Mouse (Mus musculus) liver, embryonic 12.5 days (tissue): ENCODE results near the gene Rgl2. TPM values are rescaled to one million over a fixed set of nuclear protein-coding genes. Genes with fewer than 3 reads are reported as not detected.

Experiments used
- ATAC-seq: fragments of 200-750 bp; cut with Nextera tagmentation; 2 replicates; pipeline ENCODE4 v1.8.0; 2017; ENCODE audit warnings: moderate number of reproducible peaks, mild to moderate bottlenecking, moderate library complexity
- H3K27ac ChIP-seq: fragments of 300-500 bp; sonication (generic); 2 replicates; pipeline ENCODE4 v1.5.1; 2016; ENCODE audit warnings: mild to moderate bottlenecking
- H3K27me3 ChIP-seq: fragments of 300-500 bp; sonication (generic); replicated peaks from 2 replicates; pipeline ENCODE4 v1.6.1; 2016; ENCODE audit warnings: mild to moderate bottlenecking, moderate library complexity
- H3K36me3 ChIP-seq: fragments of 300-500 bp; sonication (generic); 2 replicates; pipeline ENCODE4 v1.6.1; 2016; ENCODE audit warnings: mild to moderate bottlenecking, moderate library complexity
- H3K4me1 ChIP-seq: fragments of 300-500 bp; sonication (generic); 2 replicates; pipeline ENCODE4 v1.6.1; 2016
- H3K4me2 ChIP-seq: fragments of 300-500 bp; sonication (generic); 2 replicates; pipeline ENCODE4 v1.6.1; 2016; ENCODE audit warnings: mild to moderate bottlenecking, moderate library complexity
- H3K4me3 ChIP-seq: fragments of 300-500 bp; sonication (generic); 2 replicates; pipeline ENCODE4 v1.5.1; 2016; ENCODE audit warnings: mild to moderate bottlenecking, moderate library complexity
- H3K9ac ChIP-seq: fragments of 300-500 bp; sonication (generic); 2 replicates; pipeline ENCODE4 v1.6.1; 2016; ENCODE audit warnings: mild to moderate bottlenecking, moderate library complexity
- H3K9me3 ChIP-seq: fragments of 300-500 bp; sonication (generic); replicated peaks from 2 replicates; pipeline ENCODE4 v1.6.1; 2016; ENCODE audit warnings: mild to moderate bottlenecking, moderate library complexity
- WGBS: fragments of 180-500 bp; shearing (Covaris S2); methylation state at CpG from one replicate; pipeline ENCODE4 v1.1.7; 2016; ENCODE audit not compliant: insufficient replicate concordance; 5-methylcytosine and 5-hydroxymethylcytosine counted together
- polyA plus RNA-seq: library from polyadenylated mRNA; unstranded; fragments of >200 nt; fragmentation: Nextera tagmentation; extraction: Ambion mirVana; gene quantifications from 2 replicates; pipeline ENCODE4 v1.2.1, GENCODE M21; 2016

The Rgl2 gene
- polyA plus RNA-seq, 1 experiment from 2014 or later, result 17.3 TPM

DNA sequence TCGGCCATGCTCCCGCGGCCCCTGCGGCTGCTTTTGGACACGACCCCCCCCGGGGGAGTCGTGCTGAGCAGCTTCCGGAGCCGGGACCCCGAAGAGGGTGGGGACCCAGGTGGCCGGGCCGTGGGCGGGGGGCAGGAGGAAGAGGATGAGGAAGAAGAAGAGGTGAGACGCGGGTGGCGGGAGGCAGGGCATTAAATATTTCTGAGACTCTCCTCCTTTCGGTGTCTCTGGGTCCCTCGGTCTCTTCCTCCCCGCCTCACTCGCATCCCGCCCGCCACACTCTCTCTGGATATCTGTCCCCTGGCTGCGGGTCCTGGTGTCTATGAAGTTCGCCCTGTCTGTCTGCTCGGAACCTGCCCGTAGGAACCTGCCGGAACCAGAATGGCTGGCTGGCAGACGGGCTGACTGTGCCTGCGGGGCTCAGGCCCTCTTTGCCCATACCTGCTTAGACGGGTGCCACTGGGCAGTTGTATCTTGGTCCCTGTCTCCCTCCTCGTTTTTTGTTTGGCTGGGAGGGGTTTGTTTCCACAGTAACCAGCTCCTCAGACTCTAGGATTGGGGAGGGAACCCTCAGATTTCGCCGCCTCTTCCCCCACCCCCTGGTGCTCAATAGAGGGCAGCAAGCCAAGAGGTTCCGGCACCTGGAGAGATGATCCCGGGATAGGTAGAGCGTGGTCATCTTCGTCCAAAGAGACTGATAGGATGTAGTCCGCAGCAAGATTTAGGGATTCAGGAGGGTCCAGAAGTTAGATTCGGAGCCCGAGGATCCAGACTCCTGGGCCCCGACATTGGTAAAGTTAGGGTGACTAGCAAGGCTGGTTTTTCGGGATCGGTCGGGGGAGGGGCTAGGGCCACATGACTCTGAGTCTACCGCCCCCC is 1.2 kb downstream of the Rgl2 start:
- H3K4me1 ChIP-seq, result peaks cover 57% of the 10 kb centered on the region
- peak overlapping the region; percentile 96 for H3K27ac ChIP-seq
- peak; percentile 19; the same call in 1 of the 2 replicates for ATAC-seq
- peaks cover 60% of the 10 kb centered on the region for H3K36me3 ChIP-seq
- peak overlapping the region; percentile 100 for H3K4me2 ChIP-seq
- under 1% methylated on average over 45 of the region's 45 CpGs for WGBS
- no peaks in the 10 kb centered on the region for H3K9me3 ChIP-seq
- peak overlapping the region; percentile 92 for H3K4me3 ChIP-seq
- H3K9ac ChIP-seq, result peak overlapping the region; percentile 96
- H3K27me3 ChIP-seq, result no peaks in the 10 kb centered on the region

DNA sequence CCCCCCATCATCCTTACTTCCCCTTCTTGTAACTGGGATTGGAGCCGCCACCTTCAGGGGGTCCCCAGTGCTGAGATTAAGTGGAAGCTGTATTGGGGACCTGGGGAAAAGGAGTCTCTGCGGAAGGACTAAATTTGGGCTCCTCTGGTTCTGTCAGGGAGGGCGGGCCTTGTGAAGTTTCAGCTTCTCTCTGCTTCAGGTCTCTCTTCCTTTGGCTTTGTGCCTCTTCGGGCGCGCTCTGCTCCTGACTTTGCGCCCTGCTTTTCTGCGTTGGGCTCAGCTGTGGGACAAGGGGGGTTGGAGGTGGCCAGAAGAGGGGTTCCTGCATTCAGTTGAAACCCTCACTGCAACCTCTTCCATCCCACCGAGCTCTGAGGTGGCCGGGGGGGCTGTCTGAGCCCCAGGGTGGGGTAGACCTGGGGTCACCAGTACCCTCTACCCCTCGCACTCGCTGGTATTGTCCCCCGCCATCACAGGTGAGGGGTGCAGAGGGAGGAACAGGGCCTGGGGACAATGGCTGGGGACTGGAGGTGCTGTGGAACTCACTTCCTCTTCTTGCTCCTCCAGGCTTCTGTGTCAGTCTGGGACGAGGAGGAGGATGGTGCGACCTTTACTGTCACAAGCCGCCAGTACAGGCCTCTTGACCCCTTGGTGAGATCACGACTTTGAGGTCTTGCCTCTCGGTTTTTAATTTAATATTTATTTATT is 2.0 kb downstream of the Rgl2 start:
- Histone ChIP-seq H3K27ac (peak overlapping the region; percentile 67), H3K36me3 (peaks cover 59% of the 10 kb centered on the region), H3K4me1 (peaks cover 52% of the 10 kb centered on the region), H3K9me3 (no peaks in the 10 kb centered on the region), H3K4me3 (peak overlapping the region; percentile 92), H3K4me2 (peak overlapping the region; percentile 100), H3K9ac (peak overlapping the region; percentile 96), H3K27me3 (no peaks in the 10 kb centered on the region)
- WGBS, result 38% methylated on average over 18 of the region's 18 CpGs
- no peak for ATAC-seq

DNA sequence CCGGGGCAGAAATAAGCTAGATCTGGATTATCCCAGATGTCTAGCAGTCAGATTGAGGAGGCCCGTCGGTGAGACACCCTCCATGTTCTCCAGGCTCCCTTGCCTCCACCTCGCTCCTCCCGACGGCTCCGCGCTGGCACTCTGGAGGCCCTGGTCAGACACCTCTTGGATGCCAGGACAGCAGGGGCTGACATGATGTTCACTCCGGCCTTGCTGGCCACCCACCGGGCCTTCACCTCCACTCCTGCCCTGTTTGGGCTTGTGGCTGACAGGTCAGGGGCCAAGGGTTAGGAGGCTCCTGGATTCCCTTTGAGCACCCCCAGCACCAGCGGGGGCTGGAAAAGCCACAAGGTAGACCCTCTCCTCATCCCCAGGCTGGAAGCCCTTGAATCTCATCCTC is 2.6 kb downstream of the Rgl2 start:
- Histone ChIP-seq H3K4me2 (no peak overlapping the region), H3K36me3 (peaks cover 57% of the 10 kb centered on the region)
- WGBS, result 91% methylated on average over 11 of the region's 11 CpGs

DNA sequence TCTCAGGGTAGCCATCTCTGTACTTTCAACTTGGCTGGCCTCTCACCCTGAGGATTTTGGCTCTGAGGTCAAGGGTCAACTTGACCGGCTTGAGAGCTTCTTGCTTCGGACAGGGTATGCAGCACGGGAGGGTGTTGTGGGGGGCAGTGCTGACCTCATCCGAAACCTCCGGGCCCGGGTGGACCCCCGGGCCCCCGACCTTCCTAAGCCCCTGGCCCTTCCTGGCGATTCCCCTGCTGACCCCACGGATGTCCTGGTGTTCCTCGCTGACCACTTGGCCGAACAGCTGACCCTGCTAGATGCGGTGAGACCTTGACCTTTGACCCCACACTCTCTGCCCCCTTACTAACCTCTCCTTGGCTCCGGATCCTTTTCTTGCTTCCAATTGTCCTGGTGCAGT is 3.1 kb downstream of the Rgl2 start:
- peaks cover 58% of the 10 kb centered on the region for H3K36me3 ChIP-seq
- no peak overlapping the region for H3K9ac ChIP-seq
- H3K9me3 ChIP-seq, result no peaks in the 10 kb centered on the region
- peaks cover 49% of the 10 kb centered on the region for H3K4me1 ChIP-seq
- H3K27ac ChIP-seq, result no peak overlapping the region
- WGBS, result 85% methylated on average over 14 of the region's 14 CpGs
- no peak overlapping the region for H3K4me3 ChIP-seq
- no peak overlapping the region for H3K4me2 ChIP-seq
- H3K27me3 ChIP-seq, result no peaks in the 10 kb centered on the region
- no peak for ATAC-seq

More for the DNA sequence above, 2.6 kb downstream of the Rgl2 start:
- Histone ChIP-seq H3K27ac (no peak overlapping the region), H3K27me3 (no peaks in the 10 kb centered on the region), H3K4me3 (no peak overlapping the region), H3K4me1 (peaks cover 49% of the 10 kb centered on the region), H3K9ac (no peak overlapping the region), H3K9me3 (no peaks in the 10 kb centered on the region)
- no peak for ATAC-seq

DNA sequence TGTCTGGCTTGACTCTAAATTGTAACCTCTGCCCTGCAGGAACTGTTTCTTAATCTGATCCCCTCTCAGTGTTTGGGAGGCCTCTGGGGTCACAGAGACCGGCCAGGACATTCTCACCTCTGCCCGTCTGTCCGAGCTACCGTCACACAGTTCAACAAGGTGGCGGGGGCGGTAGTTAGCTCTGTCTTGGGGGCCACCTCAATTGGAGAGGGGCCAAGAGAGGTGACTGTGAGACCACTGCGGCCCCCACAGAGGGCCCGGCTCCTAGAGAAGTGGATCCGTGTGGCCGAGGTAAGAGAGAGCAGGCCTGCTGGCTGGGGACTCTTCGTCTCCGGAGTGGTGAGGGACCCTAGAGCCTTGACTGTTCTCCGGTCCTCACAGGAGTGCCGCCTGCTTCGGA is 3.6 kb downstream of the Rgl2 start:
- no peaks in the 10 kb centered on the region for H3K9me3 ChIP-seq
- peaks cover 44% of the 10 kb centered on the region for H3K4me1 ChIP-seq
- no peak for ATAC-seq
- H3K4me2 ChIP-seq, result no peak overlapping the region
- 85% methylated on average over 15 of the region's 15 CpGs for WGBS
- peaks cover 57% of the 10 kb centered on the region for H3K36me3 ChIP-seq
- no peak overlapping the region for H3K4me3 ChIP-seq
- no peak overlapping the region for H3K27ac ChIP-seq
- no peak overlapping the region for H3K9ac ChIP-seq
- H3K27me3 ChIP-seq, result no peaks in the 10 kb centered on the region

DNA sequence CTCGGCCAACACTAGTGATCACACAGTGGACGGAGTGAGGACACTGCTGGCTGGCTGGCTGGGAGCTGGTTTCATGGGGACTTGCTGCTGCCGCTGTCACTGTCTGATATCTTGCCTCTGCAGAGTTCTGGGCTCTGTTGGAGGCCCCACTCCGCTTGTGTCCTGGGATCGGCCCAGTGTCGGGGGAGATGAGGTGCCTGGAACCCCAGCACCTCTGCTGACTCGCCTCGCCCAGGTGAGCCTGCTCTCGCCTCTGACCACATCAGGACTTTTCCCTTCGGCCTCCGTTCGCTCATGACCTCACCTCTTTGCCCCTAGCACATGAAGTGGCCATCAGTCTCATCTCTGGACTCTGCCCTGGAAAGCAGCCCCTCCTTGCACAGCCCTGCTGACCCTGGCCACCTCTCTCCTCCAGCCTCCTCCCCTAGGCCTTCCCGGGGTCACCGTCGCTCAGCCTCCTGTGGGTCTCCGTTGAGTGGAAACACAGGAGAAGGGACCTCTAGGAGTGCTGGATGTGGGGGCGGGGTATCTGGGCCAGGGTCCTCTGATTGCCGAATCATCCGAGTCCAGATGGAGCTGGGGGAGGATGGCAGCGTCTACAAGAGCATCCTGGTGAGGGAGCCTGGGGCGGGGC is 6.2 kb downstream of the Rgl2 start:
- H3K9me3 ChIP-seq, result no peaks in the 10 kb centered on the region
- H3K4me1 ChIP-seq, result peaks cover 45% of the 10 kb centered on the region
- no peak overlapping the region for H3K4me3 ChIP-seq
- ATAC-seq, result no peak
- H3K27me3 ChIP-seq, result no peaks in the 10 kb centered on the region
- WGBS, result 83% methylated on average over 21 of the region's 21 CpGs
- H3K9ac ChIP-seq, result no peak overlapping the region
- H3K4me2 ChIP-seq, result no peak overlapping the region
- no peak overlapping the region for H3K27ac ChIP-seq
- H3K36me3 ChIP-seq, result peaks cover 68% of the 10 kb centered on the region

DNA sequence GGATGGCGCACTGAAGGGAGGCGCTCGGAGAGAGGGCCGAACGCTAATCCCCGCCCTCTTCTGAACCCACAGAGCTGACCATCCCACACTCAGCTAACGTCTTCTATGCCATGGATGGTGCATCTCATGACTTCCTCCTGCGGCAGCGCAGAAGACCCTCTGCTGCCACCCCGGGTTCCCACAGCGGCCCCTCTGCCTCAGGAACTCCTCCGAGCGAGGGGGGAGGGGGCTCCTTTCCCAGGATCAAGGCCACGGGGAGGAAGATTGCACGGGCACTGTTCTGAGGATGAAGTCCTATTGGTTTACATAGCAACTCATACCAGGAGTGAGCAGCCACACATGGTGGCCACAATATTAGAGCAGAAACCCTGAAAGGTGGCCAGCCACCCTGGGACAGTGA is 7.7 kb downstream of the Rgl2 start:
- H3K36me3 ChIP-seq, result peaks cover 69% of the 10 kb centered on the region
- H3K9me3 ChIP-seq, result no peaks in the 10 kb centered on the region
- WGBS, result 85% methylated on average over 15 of the region's 15 CpGs
- no peaks in the 10 kb centered on the region for H3K27me3 ChIP-seq
- no peak overlapping the region for H3K9ac ChIP-seq
- no peak overlapping the region for H3K4me3 ChIP-seq
- H3K4me2 ChIP-seq, result no peak overlapping the region
- ATAC-seq, result no peak
- H3K4me1 ChIP-seq, result peaks cover 44% of the 10 kb centered on the region
- H3K27ac ChIP-seq, result no peak overlapping the region

DNA sequence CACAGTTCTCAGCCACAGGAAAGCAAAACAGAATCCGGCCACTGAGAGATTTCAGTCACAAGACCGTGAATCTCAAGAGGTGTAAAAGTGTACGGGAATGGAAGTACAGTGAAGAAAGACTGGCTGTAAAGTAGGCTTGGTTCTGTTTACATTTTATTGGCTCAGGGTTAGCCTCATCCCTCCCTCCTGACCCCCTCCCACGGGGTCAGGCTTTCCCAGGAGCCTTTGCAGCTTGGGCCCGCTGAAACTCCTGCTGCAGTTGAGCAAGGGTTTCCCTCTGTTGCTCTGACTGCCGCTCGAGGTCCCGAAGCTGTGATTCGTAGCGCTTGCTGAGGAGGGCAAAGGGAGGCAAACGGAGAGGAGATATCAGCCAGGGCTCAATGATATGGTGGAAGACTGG is 9.4 kb downstream of the Rgl2 start:
- H3K27me3 ChIP-seq, result no peaks in the 10 kb centered on the region
- ATAC-seq, result no peak
- H3K9ac ChIP-seq, result peak overlapping the region; percentile 93; the same call in 1 of the 2 replicates
- H3K36me3 ChIP-seq, result peaks cover 69% of the 10 kb centered on the region
- H3K4me2 ChIP-seq, result peak overlapping the region; percentile 98
- no peak overlapping the region for H3K27ac ChIP-seq
- peak overlapping the region; percentile 91 for H3K4me3 ChIP-seq
- no peaks in the 10 kb centered on the region for H3K9me3 ChIP-seq
- H3K4me1 ChIP-seq, result peaks cover 38% of the 10 kb centered on the region
- 64% methylated on average over 11 of the region's 11 CpGs for WGBS

DNA sequence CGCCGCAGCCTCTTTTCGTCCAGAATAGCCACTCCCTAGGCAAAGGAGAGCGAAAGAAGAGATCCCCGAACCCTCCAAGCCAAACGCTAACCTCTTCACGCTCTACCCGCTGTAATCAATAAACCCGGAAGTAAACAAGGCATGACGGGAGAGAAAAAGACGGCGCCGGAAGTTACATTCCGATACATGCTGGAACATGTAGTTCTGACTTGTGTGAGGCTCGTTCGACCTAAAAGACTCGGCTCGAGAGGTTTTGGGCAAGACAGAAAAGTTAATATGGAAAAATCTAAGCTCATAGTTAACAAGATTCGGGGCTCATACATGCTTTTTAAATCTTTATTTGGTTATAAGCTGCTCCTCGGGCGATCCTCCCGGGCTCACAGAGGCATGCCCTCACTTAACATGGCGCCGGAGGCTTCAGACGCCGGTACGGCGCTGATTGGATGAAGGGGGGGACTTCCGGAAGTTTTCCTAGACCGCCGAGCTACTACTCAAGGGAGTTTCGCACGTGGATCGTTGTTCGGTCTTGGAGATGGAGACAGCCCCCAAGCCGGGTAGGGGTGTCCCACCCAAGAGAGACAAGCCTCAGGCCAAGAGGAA is 11.0 kb downstream of the Rgl2 start, which contains the start of the genes Pfdn6 and Wdr46:
Pfdn6 (minus strand) TSS at position 138 of the 600 bp plus-strand sequence.
Wdr46 (plus strand) TSS at position 455 of the 600 bp plus-strand sequence.
- H3K27me3 ChIP-seq, result no peaks in the 10 kb centered on the region
- peak within 1 kb of the TSS; percentile 98 for H3K4me2 ChIP-seq
- WGBS, result under 1% methylated on average over 36 of the region's 36 CpGs
- H3K27ac ChIP-seq, result peak within 1 kb of the TSS; percentile 77
- H3K36me3 ChIP-seq, result peaks cover 70% of the 10 kb centered on the region
- H3K4me1 ChIP-seq, result peaks cover 38% of the 10 kb centered on the region
- ATAC-seq, result peak; percentile 88
- H3K9ac ChIP-seq, result peak within 1 kb of the TSS; percentile 93
- H3K4me3 ChIP-seq, result peak within 1 kb of the TSS; percentile 91
- H3K9me3 ChIP-seq, result no peaks in the 10 kb centered on the region

DNA sequence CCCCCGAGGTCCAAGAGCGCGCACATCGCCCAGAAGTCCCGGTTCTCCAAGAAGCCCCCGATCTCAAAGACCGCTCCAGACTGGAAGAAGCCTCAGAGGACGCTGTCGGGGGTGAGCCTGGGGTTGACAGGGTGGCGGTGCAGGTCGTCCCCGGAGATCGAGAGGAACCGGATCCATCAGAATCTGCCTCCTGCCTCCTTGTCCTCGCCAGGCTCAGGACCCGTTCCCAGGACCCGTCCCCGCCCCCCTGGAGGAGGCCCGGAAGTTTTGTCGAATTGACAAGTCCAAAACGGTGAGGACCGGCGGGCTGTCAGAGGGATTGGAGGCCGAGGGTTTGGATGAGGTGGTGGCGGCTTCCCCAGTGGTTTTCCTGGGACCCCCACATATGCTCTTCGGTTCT is 11.6 kb downstream of the Rgl2 start:
- no peaks in the 10 kb centered on the region for H3K27me3 ChIP-seq

DNA sequence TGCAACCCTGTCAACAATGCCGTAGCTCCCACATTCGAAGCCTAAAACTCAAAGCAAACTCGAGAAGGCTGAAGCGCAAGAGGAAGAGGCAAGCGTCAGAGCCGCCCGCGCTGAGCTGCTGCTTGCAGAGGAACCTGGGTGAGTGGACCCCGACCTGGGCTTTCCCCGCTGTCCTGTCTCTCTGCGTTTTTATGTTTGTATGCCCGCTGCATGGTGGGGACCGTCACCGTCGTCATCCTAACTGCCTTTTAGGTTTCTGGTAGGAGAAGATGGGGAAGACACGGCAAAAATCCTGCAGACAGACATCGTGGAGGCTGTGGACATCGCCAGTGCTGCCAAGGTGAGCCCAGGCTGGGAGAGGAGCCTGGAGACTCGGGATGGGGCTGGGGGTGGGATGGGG is 12.0 kb downstream of the Rgl2 start:
- peak overlapping the region; percentile 93 for H3K9ac ChIP-seq
- 36% methylated on average over 19 of the region's 19 CpGs for WGBS
- H3K4me3 ChIP-seq, result peak overlapping the region; percentile 91
- H3K27me3 ChIP-seq, result no peaks in the 10 kb centered on the region
- peak overlapping the region; percentile 98 for H3K4me2 ChIP-seq
- peaks cover 71% of the 10 kb centered on the region for H3K36me3 ChIP-seq
- H3K4me1 ChIP-seq, result peaks cover 33% of the 10 kb centered on the region
- peak overlapping the region; percentile 77; the same call in 1 of the 2 replicates for H3K27ac ChIP-seq
- no peaks in the 10 kb centered on the region for H3K9me3 ChIP-seq
- no peak for ATAC-seq

More for the DNA sequence above, 11.6 kb downstream of the Rgl2 start:
- H3K27ac ChIP-seq, result peak overlapping the region; percentile 77
- H3K4me3 ChIP-seq, result peak overlapping the region; percentile 91
- peaks cover 70% of the 10 kb centered on the region for H3K36me3 ChIP-seq
- ATAC-seq, result peak; percentile 3; the same call in 1 of the 2 replicates
- peak overlapping the region; percentile 93 for H3K9ac ChIP-seq
- no peaks in the 10 kb centered on the region for H3K9me3 ChIP-seq
- 1% methylated on average over 26 of the region's 26 CpGs for WGBS
- H3K4me2 ChIP-seq, result peak overlapping the region; percentile 98
- H3K4me1 ChIP-seq, result peaks cover 33% of the 10 kb centered on the region
